Mouse (Mus musculus) spleen, adult 2 months (tissue): Measurements from ENCODE around the gene Doc2b.

Experiments
- CTCF ChIP-seq: fragments of 200-500 bp; IDR thresholded peaks from 2 replicates; pipeline ENCODE4 v1.5.1; 2011; ENCODE audit warnings: mild to moderate bottlenecking, inconsistent platforms; ENCODE audit not compliant: insufficient read depth, insufficient read length, insufficient replicate concordance; ENCODE audit errors: extremely low read depth
- POLR2A ChIP-seq: fragments of 200-500 bp; IDR thresholded peaks from 2 replicates; pipeline ENCODE4 v1.6.1; 2011; ENCODE audit warnings: low read depth, low read length, inconsistent platforms

DNA sequence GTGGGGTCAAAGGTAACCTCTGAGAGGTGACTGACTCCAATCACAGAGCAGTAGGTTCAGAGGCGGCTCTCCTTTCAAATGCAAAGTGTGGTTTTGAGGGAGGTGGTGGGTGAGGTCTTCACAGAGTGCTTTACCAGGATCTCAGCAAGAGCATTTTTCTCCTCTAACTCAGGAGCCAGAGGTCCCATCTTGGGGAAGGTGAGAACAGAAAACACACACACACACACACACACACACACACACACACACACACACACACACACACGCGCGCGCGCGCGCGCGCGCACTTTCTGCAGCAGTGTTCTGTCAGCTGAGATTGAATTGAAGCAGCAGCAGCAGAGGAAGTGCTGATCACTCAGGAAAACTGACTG is 40.4 kb upstream of the Doc2b start:
- no peak for TF ChIP-seq POLR2A
- no peak for TF ChIP-seq CTCF
